Mouse (Mus musculus): ENCODE measurements around the gene Skap1.

DNA sequence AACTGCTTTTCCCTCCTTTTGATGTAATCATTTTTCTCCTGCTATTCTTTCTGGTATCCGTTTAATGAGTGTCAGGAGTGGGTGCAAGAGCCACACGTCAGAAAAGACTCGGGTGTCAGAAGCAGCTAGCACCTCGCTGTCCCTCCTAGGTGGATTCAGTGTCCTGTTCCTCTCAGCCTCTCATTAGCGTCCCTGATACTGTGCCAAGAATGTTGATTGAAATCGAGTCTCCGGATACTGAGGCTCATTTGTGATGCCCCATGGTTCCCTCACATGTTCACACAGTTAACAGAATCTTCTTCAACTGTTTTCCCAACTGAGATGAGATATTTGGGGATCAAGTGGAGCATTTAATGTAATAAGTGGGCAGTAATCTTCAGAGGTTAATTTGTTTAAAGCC, 254.2 kb downstream of the Skap1 start:
- TF ChIP-seq POLR2A (IDR thresholded peaks at IDR 0.05; ENCODE audit: borderline replicate concordance, insufficient read depth, low read length) (no peak), CTCF (IDR thresholded peaks at IDR 0.05; ENCODE audit: borderline replicate concordance, insufficient read depth, low read depth, low read length) (no peak)
